In the genomic region with DNA sequence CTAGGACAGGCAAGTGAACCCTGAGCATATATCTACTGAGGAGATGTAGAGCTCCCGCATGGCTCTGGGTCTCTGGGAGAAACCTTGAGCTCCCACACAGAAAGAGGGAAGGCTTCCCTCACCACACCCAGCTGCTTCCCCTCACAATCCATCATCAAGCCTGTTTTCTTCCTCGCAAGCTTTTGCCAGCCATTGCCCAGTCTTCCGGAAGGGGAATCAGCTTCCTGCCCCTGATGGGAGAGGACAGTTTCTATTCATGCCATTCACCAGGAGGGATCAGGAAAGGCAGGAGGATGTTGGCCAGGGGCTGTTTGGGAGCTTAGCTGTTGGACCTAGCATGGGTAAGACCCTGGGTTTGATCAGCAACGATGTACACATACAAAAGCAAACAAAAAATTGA, we compare ENCODE assay signal across 20 mouse cellular contexts. TPM values are rescaled to one million over a fixed set of nuclear protein-coding genes. Genes with fewer than 3 reads are reported as not detected.
A peak's percentile ranks its signal among the peaks of the same experiment; 100 is the strongest.
DNase-seq lines count a peak whose midpoint lies in the region; ATAC-seq and TF ChIP-seq lines count a peak whose summit lies in the region.
"Had no signal": no experiment of that assay in that cellular context is flagged by ENCODE, and none has a peak within 500 bp of the region (broad histone marks: within the 10 kb centered on the region; RNA-seq: fewer than 3 reads in every experiment).

No protein-coding gene starts in this region.

- no peaks in the 10 kb centered on the region for H3K27me3 ChIP-seq in kidney, embryonic 14.5 days (ENCODE audit: control insufficient read depth, insufficient read depth, low read length)
- no peaks in the 10 kb centered on the region for H3K27me3 ChIP-seq in kidney, embryonic 16.5 days (ENCODE audit: insufficient read depth, low read length)
- no peaks in the 10 kb centered on the region for H3K27me3 ChIP-seq in lung, embryonic 15.5 days
- no peaks in the 10 kb centered on the region for H3K27me3 ChIP-seq in midbrain, postnatal 0 days (ENCODE audit: insufficient read depth, low read length)
- H3K27me3 ChIP-seq: embryonic facial prominence, embryonic 15.5 days; stomach, embryonic 15.5 days had no signal

- no peak overlapping the region for H3K27ac ChIP-seq in kidney, embryonic 14.5 days (ENCODE audit: low read depth, low read length)
- H3K27ac ChIP-seq in kidney, embryonic 16.5 days (ENCODE audit: low read length), result no peak overlapping the region
- no peak overlapping the region; the same call in 1 of the 2 replicates for H3K27ac ChIP-seq in lung, embryonic 15.5 days
- H3K27ac ChIP-seq in midbrain, postnatal 0 days (ENCODE audit: low read depth, low read length), result no peak overlapping the region
- H3K27ac ChIP-seq: embryonic facial prominence, embryonic 15.5 days; forebrain, embryonic 10.5 days; hindbrain, embryonic 10.5 days; layer of hippocampus, adult 2 months; limb, embryonic 10.5 days; stomach, embryonic 15.5 days had no signal

- H3K4me3 ChIP-seq in kidney, embryonic 14.5 days (ENCODE audit: low read length), result no peak overlapping the region
- H3K4me3 ChIP-seq in kidney, embryonic 16.5 days (ENCODE audit: low read length), result no peak overlapping the region
- no peak overlapping the region for H3K4me3 ChIP-seq in lung, embryonic 15.5 days
- H3K4me3 ChIP-seq in midbrain, postnatal 0 days (ENCODE audit: low read depth, low read length), result no peak overlapping the region
- H3K4me3 ChIP-seq: embryonic facial prominence, embryonic 15.5 days; forebrain, embryonic 10.5 days; hindbrain, embryonic 10.5 days; layer of hippocampus, adult 2 months; limb, embryonic 10.5 days; stomach, embryonic 15.5 days had no signal

- no peaks in the 10 kb centered on the region for H3K36me3 ChIP-seq in kidney, embryonic 14.5 days (ENCODE audit: control insufficient read depth, insufficient read depth, low read length)
- H3K36me3 ChIP-seq in kidney, embryonic 16.5 days (ENCODE audit: insufficient read depth, low read length), result no peaks in the 10 kb centered on the region
- no peaks in the 10 kb centered on the region for H3K36me3 ChIP-seq in lung, embryonic 15.5 days
- H3K36me3 ChIP-seq in midbrain, postnatal 0 days (ENCODE audit: insufficient read depth, low read length), result no peaks in the 10 kb centered on the region
- H3K36me3 ChIP-seq: embryonic facial prominence, embryonic 15.5 days; forebrain, embryonic 10.5 days; hindbrain, embryonic 10.5 days; limb, embryonic 10.5 days; stomach, embryonic 15.5 days had no signal

- H3K9ac ChIP-seq in kidney, embryonic 14.5 days (ENCODE audit: low read depth, low read length), result no peak overlapping the region
- no peak overlapping the region for H3K9ac ChIP-seq in kidney, embryonic 16.5 days (replicated peaks; ENCODE audit: low read length)
- H3K9ac ChIP-seq in lung, embryonic 15.5 days, result no peak overlapping the region
- H3K9ac ChIP-seq in midbrain, postnatal 0 days (replicated peaks; ENCODE audit: low read length, poor library complexity, severe bottlenecking), result no peak overlapping the region
- H3K9ac ChIP-seq: embryonic facial prominence, embryonic 15.5 days; stomach, embryonic 15.5 days had no signal

- ATAC-seq in kidney, embryonic 14.5 days (ENCODE audit: low FRiP score, low TSS enrichment), result no peak
- peak; percentile 52; the same call in 1 of the 2 replicates for ATAC-seq in kidney, embryonic 16.5 days (ENCODE audit: low FRiP score, low TSS enrichment)
- ATAC-seq in lung, embryonic 15.5 days (ENCODE audit: borderline replicate concordance, extremely low read depth, low FRiP score, low TSS enrichment), result peak; percentile 66; the same call in 1 of the 2 replicates
- ATAC-seq in midbrain, postnatal 0 days (ENCODE audit: low FRiP score), result no peak
- ATAC-seq: inflammation-experienced regulatory T-cells, adult 6 months; Patski had no signal

- H3K4me2 ChIP-seq in kidney, embryonic 14.5 days (replicated peaks; ENCODE audit: low read depth, low read length), result no peak overlapping the region
- no peak overlapping the region for H3K4me2 ChIP-seq in kidney, embryonic 16.5 days (replicated peaks; ENCODE audit: low read depth, low read length)
- no peak overlapping the region for H3K4me2 ChIP-seq in lung, embryonic 15.5 days
- H3K4me2 ChIP-seq in midbrain, postnatal 0 days (ENCODE audit: low read depth, low read length, poor library complexity, severe bottlenecking), result no peak overlapping the region
- H3K4me2 ChIP-seq: embryonic facial prominence, embryonic 15.5 days; liver, embryonic 11.5 days; stomach, embryonic 15.5 days had no signal

- WGBS in kidney, embryonic 14.5 days, result 67% methylated on average over 4 of the region's 4 CpGs
- WGBS in kidney, embryonic 16.5 days, result 74% methylated on average over 4 of the region's 4 CpGs
- WGBS in lung, embryonic 15.5 days, result 59% methylated on average over 4 of the region's 4 CpGs
- 82% methylated on average over 4 of the region's 4 CpGs for WGBS in midbrain, postnatal 0 days

- H3K9me3 ChIP-seq in kidney, embryonic 14.5 days (ENCODE audit: control insufficient read depth, low read length), result no peaks in the 10 kb centered on the region
- H3K9me3 ChIP-seq in kidney, embryonic 16.5 days (ENCODE audit: low read length), result no peaks in the 10 kb centered on the region
- H3K9me3 ChIP-seq in lung, embryonic 15.5 days, result no peaks in the 10 kb centered on the region
- no peaks in the 10 kb centered on the region for H3K9me3 ChIP-seq in midbrain, postnatal 0 days (ENCODE audit: low read length)
- H3K9me3 ChIP-seq: embryonic facial prominence, embryonic 15.5 days; forebrain, embryonic 10.5 days; hindbrain, embryonic 10.5 days; limb, embryonic 10.5 days; stomach, embryonic 15.5 days had no signal

- H3K4me1 ChIP-seq in kidney, embryonic 14.5 days (ENCODE audit: control insufficient read depth, insufficient read depth, low read length), result no peaks in the 10 kb centered on the region
- 0 out of 2 replicates have a peak, but pooled peaks cover 2% of the 10 kb centered on the region for H3K4me1 ChIP-seq in kidney, embryonic 16.5 days (ENCODE audit: insufficient read depth, low read length)
- H3K4me1 ChIP-seq in lung, embryonic 15.5 days, result no peaks in the 10 kb centered on the region
- no peaks in the 10 kb centered on the region for H3K4me1 ChIP-seq in midbrain, postnatal 0 days (ENCODE audit: insufficient read depth, low read length)
- H3K4me1 ChIP-seq: embryonic facial prominence, embryonic 15.5 days; forebrain, embryonic 10.5 days; hindbrain, embryonic 10.5 days; limb, embryonic 10.5 days; stomach, embryonic 15.5 days had no signal

- no peak for TF ChIP-seq CTCF in midbrain, postnatal 0 days (IDR thresholded peaks at IDR 0.05)

- DNase-seq in kidney, adult 11 months, result peak; percentile 50
- peak; percentile 69 for DNase-seq in retina, embryonic 14.5 days (ENCODE audit: low spot score)
- DNase-seq in frontal cortex, postnatal 25 days (ENCODE audit: low spot score in 2 of 2), result no peak
- DNase-seq in midbrain, postnatal 0 days (ENCODE audit: low spot score), result no peak
- no peak for DNase-seq in urinary bladder, postnatal 36 days (ENCODE audit: low spot score in 2 of 2)
- DNase-seq: cerebellum, adult 8-10 months; gastrocnemius, postnatal 10 days; midbrain, embryonic 14.5 days had no signal

RNA-seq across cellular contexts. Expression of gene Ston2, which starts 8.6 kb away (rescaled TPM):
- 7.8 and 13.4 TPM in 2 replicates for polyA plus RNA-seq in kidney, embryonic 14.5 days (2014; fragmentation: Nextera tagmentation; extraction: Ambion mirVana)
- polyA plus RNA-seq in kidney, embryonic 16.5 days (2015; fragmentation: Nextera tagmentation; extraction: Ambion mirVana), result 11.0 TPM in 2 replicates
- 9.4 and 11.1 TPM in 2 replicates for polyA plus RNA-seq in lung, embryonic 15.5 days (2015; fragmentation: Nextera tagmentation; extraction: Ambion mirVana)
- total RNA-seq in midbrain, postnatal 0 days (2014; rRNA removed), result 9.4 and 16.8 TPM in 2 replicates
- 5.6 and 7.4 TPM in 2 replicates for polyA plus RNA-seq in midbrain, postnatal 0 days (2015; fragmentation: Nextera tagmentation; extraction: Ambion mirVana)

RNA-seq across cellular contexts. Expression of gene Sel1l, which starts 52.2 kb away (rescaled TPM):
- 85.8 and 89.3 TPM in 2 replicates for polyA plus RNA-seq in kidney, embryonic 14.5 days (2014; fragmentation: Nextera tagmentation; extraction: Ambion mirVana)
- 87.5 and 94.4 TPM in 2 replicates for polyA plus RNA-seq in kidney, embryonic 16.5 days (2015; fragmentation: Nextera tagmentation; extraction: Ambion mirVana)
- polyA plus RNA-seq in lung, embryonic 15.5 days (2015; fragmentation: Nextera tagmentation; extraction: Ambion mirVana), result 106 and 116 TPM in 2 replicates
- 67.3 and 86.7 TPM in 2 replicates for total RNA-seq in midbrain, postnatal 0 days (2014; rRNA removed)
- 92.6 and 93.3 TPM in 2 replicates for polyA plus RNA-seq in midbrain, postnatal 0 days (2015; fragmentation: Nextera tagmentation; extraction: Ambion mirVana)

Comparison
In these comparisons a context has a peak if more than half of its experiments do, and no peak if none do; other contexts are left out.
1. ATAC-seq: peak in kidney, embryonic 16.5 days (single experiment) and lung, embryonic 15.5 days (single experiment); none in kidney, embryonic 14.5 days (single experiment) and midbrain, postnatal 0 days (single experiment).
2. DNase-seq: peak in kidney, adult 11 months (single experiment) and retina, embryonic 14.5 days (single experiment); none in frontal cortex, postnatal 25 days (0 of 2), midbrain, postnatal 0 days (single experiment) and urinary bladder, postnatal 36 days (0 of 2).